Mouse (Mus musculus): ENCODE results near the gene Ccrl2. TPM values are rescaled to one million over a fixed set of nuclear protein-coding genes. Genes with fewer than 3 reads are reported as not detected.

Ccrl2 gene
- total and polyA plus RNA-seq, 3 experiments = 5.3 to 13.0 (median 9.0) TPM

DNA sequence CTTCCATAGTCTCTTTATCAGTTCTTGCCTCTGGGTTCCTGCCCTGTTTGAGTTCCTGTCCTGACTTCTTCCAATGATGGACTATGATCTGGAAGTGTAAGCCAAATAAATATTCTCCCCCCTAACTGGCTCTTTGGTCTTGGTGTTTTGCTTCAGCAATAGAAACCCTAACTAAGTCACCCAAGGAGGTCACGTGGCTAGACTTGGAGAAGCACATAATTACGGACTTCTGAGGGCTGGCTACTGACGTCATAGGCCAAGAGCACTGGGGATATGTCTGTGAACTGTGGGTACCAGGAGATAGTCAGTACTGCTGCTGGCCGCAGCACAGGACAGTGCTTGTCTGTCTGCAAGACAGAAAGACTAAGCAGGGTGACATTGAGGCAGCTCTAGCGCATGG lies 24.4 kb upstream of the Ccrl2 start:
- Histone ChIP-seq H3K9ac (ENCODE audit: insufficient read depth, low read depth) (no peak overlapping the region), H3K36me3 (replicated peaks in 1 of 2; ENCODE audit: control insufficient read depth in 1 of 2, insufficient read depth in 1 of 2, low read length in 1 of 2) (no peaks in the 10 kb centered on the region), H3K9me3 (replicated peaks; ENCODE audit: low read length) (peaks cover 7% of the 10 kb centered on the region), H3K4me1 (ENCODE audit: control insufficient read depth in 1 of 2, insufficient read depth in 2 of 2) (peaks cover 9 to 25% of the 10 kb centered on the region in 2 experiments), H3K79me2 (replicated peaks; ENCODE audit: control insufficient read depth, extremely low read depth, insufficient read depth, poor library complexity, severe bottlenecking) (no peaks in the 10 kb centered on the region), H3K27ac (ENCODE audit: insufficient read depth, low read depth) (no peak overlapping the region), H3K4me3 (replicated peaks in 1 of 3; ENCODE audit: low read depth in 2 of 3, low read length in 2 of 3, poor library complexity in 1 of 3) (no peak overlapping the region), H3K27me3 (replicated peaks) (no peaks in the 10 kb centered on the region), H3K4me2 (ENCODE audit: insufficient read depth, low read depth, poor library complexity, severe bottlenecking) (no peak overlapping the region)
- dilution Hi-C loops (cut with MboI; ENCODE audit: extremely low pct_ligation_motif_present, extremely low pct_unique_long_range_greater_than_20kb, low sequenced_read_pairs) = no loop called here
- DNase-seq (ENCODE audit: extremely low read depth) = no peak
- TF ChIP-seq CHD2 (IDR thresholded peaks at IDR 0.05; ENCODE audit: low read length) (no peak), ZC3H11A (IDR thresholded peaks at IDR 0.05; ENCODE audit: low read depth, low read length) (no peak), GABPA (IDR thresholded peaks at IDR 0.05; ENCODE audit: insufficient replicate concordance, low read depth, low read length) (no peak), USF1 (IDR thresholded peaks at IDR 0.05; ENCODE audit: low read depth, low read length) (no peak), PAX5 (IDR thresholded peaks at IDR 0.05; ENCODE audit: low read length) (no peak), ELF1 (IDR thresholded peaks at IDR 0.05; ENCODE audit: low read depth, low read length) (no peak), CHD1 (IDR thresholded peaks at IDR 0.05; ENCODE audit: low read depth, low read length) (no peak), JUN (IDR thresholded peaks at IDR 0.05; ENCODE audit: insufficient read depth, low read depth, low read length) (no peak), CTCF (conservative IDR thresholded peaks at IDR 0.05 in 1 of 2, IDR thresholded peaks at IDR 0.05 in 1 of 2; ENCODE audit: low read depth in 2 of 2, low read length in 2 of 2) (no peak), RCOR1 (conservative IDR thresholded peaks at IDR 0.05; ENCODE audit: low read depth, low read length) (no peak), NRF1 (IDR thresholded peaks at IDR 0.05; ENCODE audit: low read depth, low read length) (no peak), TBP (conservative IDR thresholded peaks at IDR 0.05; ENCODE audit: low read depth, low read length) (no peak), RAD21 (IDR thresholded peaks at IDR 0.05; ENCODE audit: low read depth, low read length) (no peak), TCF12 (IDR thresholded peaks at IDR 0.05; ENCODE audit: low read depth, low read length) (no peak), POLR2A (IDR thresholded peaks at IDR 0.05; ENCODE audit: low read depth, low read length) (no peak), EP300 (IDR thresholded peaks at IDR 0.05; ENCODE audit: low read length) (no peak), NELFE (IDR thresholded peaks at IDR 0.05; ENCODE audit: low read depth, low read length) (no peak), ETS1 (conservative IDR thresholded peaks at IDR 0.05; ENCODE audit: low read depth, low read length) (no peak), IRF4 (IDR thresholded peaks at IDR 0.05; ENCODE audit: low read depth, low read length) (no peak)
- in situ Hi-C loops (cut with MboI; ENCODE audit: low pct_ligation_motif_present, low pct_unique_long_range_greater_than_20kb, low sequenced_read_pairs) = no loop called here

DNA sequence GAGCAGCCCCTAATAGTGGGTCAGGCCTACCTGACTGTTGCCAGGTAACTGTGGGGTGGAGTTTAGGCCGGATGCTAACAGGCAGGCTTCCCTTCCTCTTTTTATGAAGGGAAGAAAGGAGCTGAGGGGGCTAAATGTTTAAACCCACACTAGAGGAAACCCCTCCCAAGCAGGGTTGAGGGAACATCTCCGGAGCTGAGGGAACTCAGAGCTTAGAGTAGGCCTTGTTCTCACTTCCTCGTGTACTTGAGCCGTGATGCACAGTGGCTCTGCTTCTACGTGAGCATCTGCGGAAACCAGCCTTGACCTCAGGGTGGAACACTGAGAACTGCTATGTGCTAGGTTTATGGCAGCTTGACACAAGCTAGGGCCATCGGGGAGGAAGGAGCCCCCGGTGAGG lies 23.5 kb upstream of the Ccrl2 start:
- in situ Hi-C loops (cut with MboI; ENCODE audit: low pct_ligation_motif_present, low pct_unique_long_range_greater_than_20kb, low sequenced_read_pairs) = no loop called here

More for the DNA sequence above, 23.5 kb upstream of the Ccrl2 start:
- TF ChIP-seq JUND (conservative IDR thresholded peaks at IDR 0.05; ENCODE audit: low read depth, low read length) (no peak), ZNF384 (IDR thresholded peaks at IDR 0.05; ENCODE audit: low read depth, low read length) (no peak), CTCF (conservative IDR thresholded peaks at IDR 0.05 in 1 of 2, IDR thresholded peaks at IDR 0.05 in 1 of 2; ENCODE audit: low read depth in 2 of 2, low read length in 2 of 2) (no peak), RAD21 (IDR thresholded peaks at IDR 0.05; ENCODE audit: low read depth, low read length) (no peak), SIN3A (IDR thresholded peaks at IDR 0.05; ENCODE audit: low read length) (no peak), JUN (IDR thresholded peaks at IDR 0.05; ENCODE audit: insufficient read depth, low read depth, low read length) (no peak)
- H3K27ac ChIP-seq (ENCODE audit: insufficient read depth, low read depth) = no peak overlapping the region
- H3K79me2 ChIP-seq (replicated peaks; ENCODE audit: control insufficient read depth, extremely low read depth, insufficient read depth, poor library complexity, severe bottlenecking) = no peaks in the 10 kb centered on the region
- no peak overlapping the region for H3K4me2 ChIP-seq (ENCODE audit: insufficient read depth, low read depth, poor library complexity, severe bottlenecking)
- DNase-seq (ENCODE audit: extremely low read depth) = no peak
- H3K4me1 ChIP-seq (ENCODE audit: control insufficient read depth in 1 of 2, insufficient read depth in 2 of 2) = peaks cover 7 to 23% of the 10 kb centered on the region in 2 experiments
- no peak overlapping the region for H3K4me3 ChIP-seq (replicated peaks in 1 of 3; ENCODE audit: low read depth in 2 of 3, low read length in 2 of 3, poor library complexity in 1 of 3)
- H3K9ac ChIP-seq (ENCODE audit: insufficient read depth, low read depth) = no peak overlapping the region
- H3K36me3 ChIP-seq (replicated peaks in 1 of 2; ENCODE audit: control insufficient read depth in 1 of 2, insufficient read depth in 1 of 2, low read length in 1 of 2) = no peaks in the 10 kb centered on the region
- dilution Hi-C loops (cut with MboI; ENCODE audit: extremely low pct_ligation_motif_present, extremely low pct_unique_long_range_greater_than_20kb, low sequenced_read_pairs) = no loop called here
- H3K27me3 ChIP-seq (replicated peaks) = no peaks in the 10 kb centered on the region
- H3K9me3 ChIP-seq (replicated peaks; ENCODE audit: low read length) = peaks cover 9% of the 10 kb centered on the region
